Mouse (Mus musculus) brain, embryonic 14.5 days (tissue): Measurements from ENCODE around the gene Lgals9.

Experiments
- CTCF ChIP-seq: fragments of 200-500 bp; IDR thresholded peaks from 2 replicates; pipeline ENCODE4 v1.5.1; 2012; ENCODE audit warnings: inconsistent platforms, mild to moderate bottlenecking, moderate library complexity, borderline replicate concordance; ENCODE audit not compliant: insufficient read depth, insufficient read length; ENCODE audit errors: extremely low read depth
- POLR2A ChIP-seq: fragments of 200-500 bp; IDR thresholded peaks from 2 replicates; pipeline ENCODE4 v1.6.1; 2012; ENCODE audit warnings: mild to moderate bottlenecking, inconsistent platforms, borderline replicate concordance; ENCODE audit not compliant: poor library complexity, insufficient read depth, insufficient read length, severe bottlenecking; ENCODE audit errors: extremely low read depth

GRCm38 (mm10) chr11:78972811-78973351 lies 11.9 kb downstream of the Lgals9 start:
- no peak for TF ChIP-seq CTCF
- no peak for TF ChIP-seq POLR2A
